Mouse (Mus musculus): ENCODE results near the gene Mis18bp1.

Mis18bp1 gene

GRCm38 (mm10) chr12:65172021-65172951 lies at the start of gene Mis18bp1:
Gene Mis18bp1 (minus strand): TSS chr12:65172604.
- WGBS: under 1% methylated on average over 70 of the region's 70 CpGs

- 56% methylated on average over 6 of the region's 6 CpGs for WGBS
These were observed 44.0 kb upstream of the Mis18bp1 start for GRCm38 (mm10) chr12:65216404-65216840.

GRCm38 (mm10) chr12:65206431-65206830 lies 34.0 kb upstream of the Mis18bp1 start:
- 71% methylated on average over 1 of the region's 1 CpGs for WGBS

GRCm38 (mm10) chr12:65201812-65202211 lies 29.4 kb upstream of the Mis18bp1 start:
- 85% methylated on average over 2 of the region's 2 CpGs for WGBS

- 28% methylated on average over 5 of the region's 5 CpGs for WGBS
These were observed 21.7 kb upstream of the Mis18bp1 start for GRCm38 (mm10) chr12:65194003-65194530.

- 84% methylated on average over 2 of the region's 2 CpGs for WGBS
These were observed 16.8 kb upstream of the Mis18bp1 start for GRCm38 (mm10) chr12:65189213-65189612.

GRCm38 (mm10) chr12:65187365-65187764 lies 15.0 kb upstream of the Mis18bp1 start:
- 23% methylated on average over 3 of the region's 3 CpGs for WGBS

GRCm38 (mm10) chr12:65173736-65174135 lies 1.3 kb upstream of the Mis18bp1 start:
- WGBS: 90% methylated on average over 5 of the region's 5 CpGs

GRCm38 (mm10) chr12:65172959-65173358 lies 555 bp upstream of the Mis18bp1 start:
- 25% methylated on average over 8 of the region's 8 CpGs for WGBS

- WGBS: 94% methylated on average over 4 of the region's 4 CpGs
These were observed 36.3 kb downstream of the Mis18bp1 start for GRCm38 (mm10) chr12:65136121-65136520.

GRCm38 (mm10) chr12:65119451-65119850 lies 53.0 kb downstream of the Mis18bp1 start:
- WGBS: 90% methylated on average over 5 of the region's 5 CpGs

GRCm38 (mm10) chr12:65118968-65119367 lies 53.4 kb downstream of the Mis18bp1 start:
- WGBS: 64% methylated on average over 7 of the region's 7 CpGs

GRCm38 (mm10) chr12:65114978-65115377 lies 57.4 kb downstream of the Mis18bp1 start:
- 90% methylated on average over 3 of the region's 3 CpGs for WGBS

GRCm38 (mm10) chr12:65113925-65114324 lies 58.5 kb downstream of the Mis18bp1 start:
- WGBS: 74% methylated on average over 4 of the region's 4 CpGs

- WGBS: 59% methylated on average over 1 of the region's 1 CpGs
These were observed 59.6 kb downstream of the Mis18bp1 start for GRCm38 (mm10) chr12:65112811-65113210.

GRCm38 (mm10) chr12:65111503-65111902 lies 60.9 kb downstream of the Mis18bp1 start:
- whole genome bisulfite sequencing: 91% methylated on average over 3 of the region's 3 CpGs

- 90% methylated on average over 1 of the region's 1 CpGs for WGBS
These were observed 63.7 kb downstream of the Mis18bp1 start for GRCm38 (mm10) chr12:65108746-65109145.
